Mouse (Mus musculus) regulatory T cell (primary cell): ENCODE results near the gene Med13l.

Experiments used
- in situ Hi-C: fragments of 300-600 bp; cut with MboI, MseI; formaldehyde crosslinking; loops from one replicate; pipeline ENCODE4 v1.15.1; 2025; ENCODE audit warnings: high pct_unique_total_duplicates

Med13l gene

DNA sequence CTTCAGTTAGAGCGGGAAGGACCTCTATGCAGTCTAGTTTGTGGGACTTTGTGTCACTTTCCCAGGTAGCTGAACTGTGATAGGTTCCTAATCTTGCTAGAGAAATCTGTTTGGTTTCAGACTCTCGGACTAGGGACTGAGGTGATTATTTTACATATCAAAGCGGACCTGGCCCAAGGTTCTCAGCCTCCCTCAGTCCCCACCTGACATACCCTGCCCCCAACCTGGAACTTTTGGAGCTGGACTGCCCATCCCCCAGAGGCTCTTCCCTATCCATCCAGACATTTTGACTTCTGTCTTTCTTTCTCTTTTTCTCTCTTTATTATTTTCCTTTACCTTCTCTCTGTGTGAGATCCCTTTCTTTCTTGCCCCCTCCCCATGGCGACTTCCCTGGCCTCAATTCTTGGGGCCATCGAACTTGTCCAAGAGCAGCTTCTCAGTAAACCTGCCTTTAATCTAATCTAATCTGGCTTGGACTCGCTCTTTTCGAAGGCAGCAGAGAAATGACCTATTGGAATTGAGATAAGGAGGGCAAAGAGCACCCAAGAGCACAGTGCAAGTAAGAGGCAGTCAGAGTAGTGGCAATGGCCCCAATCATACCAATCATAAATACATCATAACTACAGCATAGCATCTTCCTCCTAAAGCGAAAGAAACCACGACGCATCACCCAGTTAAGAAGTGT lies 130.7 kb downstream of the Med13l start:
- in situ Hi-C loops: no loop called here

DNA sequence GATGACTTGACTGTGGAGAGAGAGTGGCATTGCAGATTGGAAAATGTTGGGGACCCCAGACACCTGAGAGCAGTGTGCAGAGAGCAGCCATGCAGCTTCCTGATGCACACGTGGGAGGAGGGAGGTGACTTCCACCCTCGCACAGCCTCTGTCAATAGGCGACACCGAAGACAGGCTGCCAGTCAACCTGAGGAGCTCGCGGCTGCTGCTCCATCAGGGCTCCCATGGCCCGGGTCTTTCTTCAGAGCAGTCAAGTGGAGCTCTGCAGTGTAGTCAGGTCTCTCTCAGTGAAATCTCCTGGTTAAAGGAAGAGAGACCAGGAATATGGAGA lies 131.2 kb downstream of the Med13l start:
- in situ Hi-C loops: no loop called here

DNA sequence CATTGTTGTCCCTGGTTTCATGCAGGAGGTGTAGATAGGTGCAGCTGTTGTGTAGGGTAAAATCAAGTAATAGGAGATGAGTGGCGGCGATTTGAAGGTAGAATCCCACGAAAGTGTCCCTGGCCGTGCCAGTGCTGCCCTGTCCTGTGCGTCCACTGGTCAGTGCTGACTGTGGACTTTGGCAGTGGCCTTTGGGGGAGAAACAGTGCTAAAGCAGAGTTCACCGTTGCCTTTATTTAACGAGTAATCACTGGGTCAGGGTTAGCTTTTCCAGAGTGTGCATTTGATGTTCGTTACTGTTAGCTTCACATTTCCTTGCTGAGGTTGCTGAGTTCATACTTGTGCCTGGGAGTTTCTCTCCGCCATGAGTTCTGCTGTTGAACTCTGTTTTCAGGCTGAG lies 133.5 kb downstream of the Med13l start:
- in situ Hi-C loops: no loop called here

DNA sequence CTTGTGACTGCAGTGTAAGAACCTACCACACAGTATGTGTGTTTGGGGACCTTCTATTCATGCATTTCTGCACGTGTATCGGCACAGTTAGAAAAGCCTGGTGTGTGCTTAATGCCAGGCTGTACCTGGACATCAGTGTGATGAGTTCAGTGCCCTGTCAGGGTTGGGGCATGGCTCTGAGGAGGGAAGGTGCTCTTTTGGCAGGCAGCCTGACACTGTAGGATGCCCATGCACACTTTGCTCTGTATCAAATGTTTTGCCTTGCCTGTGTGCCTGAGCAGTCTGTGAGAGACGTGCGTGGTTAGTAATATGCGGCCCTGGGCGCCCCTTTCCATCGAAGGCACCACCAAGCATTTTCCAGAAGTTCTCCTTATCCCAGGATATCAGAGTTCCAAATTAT lies 136.6 kb downstream of the Med13l start:
- in situ Hi-C loops: no loop called here

DNA sequence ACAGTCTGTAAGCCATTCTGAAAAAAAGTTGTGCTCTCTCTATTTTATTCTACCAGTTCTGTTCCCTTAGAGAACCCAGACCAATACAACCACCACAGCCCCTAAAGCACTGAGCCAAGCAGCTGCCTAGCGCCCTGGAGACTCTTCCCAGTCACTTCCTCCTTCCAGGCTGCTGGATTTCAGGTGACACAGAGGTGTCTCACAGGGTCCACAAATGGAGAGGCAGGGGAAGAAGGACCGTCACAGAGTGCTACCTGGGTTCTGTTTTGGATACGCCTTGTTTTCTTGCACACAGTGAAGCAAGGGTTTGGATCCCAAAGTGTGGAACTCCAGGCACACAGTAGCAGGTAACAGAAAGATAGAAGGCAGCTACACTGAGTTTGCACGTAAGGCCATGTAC lies 140.5 kb downstream of the Med13l start:
- in situ Hi-C loops: no loop called here

DNA sequence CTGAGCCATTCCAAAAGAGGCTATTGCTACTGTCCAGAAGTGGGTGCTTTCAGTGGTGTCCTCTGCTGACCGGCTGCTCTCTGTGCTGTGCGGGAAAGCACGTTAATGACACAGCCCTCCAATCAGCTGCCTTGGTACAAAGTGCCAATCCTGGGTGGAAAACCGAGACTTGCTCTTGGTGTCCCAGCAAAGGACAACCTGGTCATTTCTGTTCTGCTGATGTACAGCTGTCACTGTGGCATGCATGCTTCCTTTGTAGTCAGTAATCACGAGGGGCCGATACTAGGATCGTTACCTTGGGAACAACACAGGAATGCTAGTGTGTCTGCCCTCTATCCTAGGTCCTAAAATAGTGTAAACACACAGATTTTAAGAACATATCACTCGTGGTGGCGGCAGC lies 142.2 kb downstream of the Med13l start:
- in situ Hi-C loops: no loop called here

DNA sequence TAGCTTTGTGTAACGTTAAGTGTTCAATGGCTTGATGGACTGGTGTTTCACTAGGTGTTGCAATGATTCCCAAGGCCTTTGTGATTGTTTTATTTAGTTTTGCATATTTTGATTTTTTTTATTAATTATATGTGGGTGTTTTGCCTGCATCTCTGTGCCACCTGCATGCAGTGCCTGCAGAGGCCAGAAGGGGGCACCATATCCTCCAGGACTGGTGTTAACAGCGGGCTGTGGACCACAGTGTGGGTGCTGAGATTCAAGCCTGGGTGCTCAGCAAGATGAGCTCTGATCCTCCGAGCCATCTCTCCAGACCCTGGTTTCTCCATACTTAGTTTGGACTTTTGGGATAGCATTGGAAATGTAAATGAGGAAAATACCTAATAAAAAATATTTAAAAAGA lies 143.7 kb downstream of the Med13l start:
- in situ Hi-C loops: no loop called here

DNA sequence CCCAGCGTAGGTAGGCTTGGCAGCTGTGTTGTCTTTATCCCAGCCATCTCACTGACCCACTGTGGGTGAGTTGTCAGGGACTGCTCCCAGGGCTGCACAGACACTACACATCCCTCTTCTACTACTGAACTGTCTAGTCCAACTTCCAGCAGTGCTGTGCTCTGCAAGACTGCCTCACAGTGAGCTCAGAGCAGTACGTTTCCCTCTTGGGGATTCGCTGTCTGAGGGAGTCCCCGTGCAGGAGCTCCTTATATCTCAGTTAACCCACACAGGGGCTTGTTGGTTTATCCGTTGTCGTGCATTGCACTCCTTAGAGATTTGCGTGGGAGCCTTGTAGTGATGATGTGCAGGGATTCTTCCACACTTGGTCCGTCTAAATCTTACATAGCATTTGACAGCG lies 144.5 kb downstream of the Med13l start:
- in situ Hi-C loops: no loop called here

DNA sequence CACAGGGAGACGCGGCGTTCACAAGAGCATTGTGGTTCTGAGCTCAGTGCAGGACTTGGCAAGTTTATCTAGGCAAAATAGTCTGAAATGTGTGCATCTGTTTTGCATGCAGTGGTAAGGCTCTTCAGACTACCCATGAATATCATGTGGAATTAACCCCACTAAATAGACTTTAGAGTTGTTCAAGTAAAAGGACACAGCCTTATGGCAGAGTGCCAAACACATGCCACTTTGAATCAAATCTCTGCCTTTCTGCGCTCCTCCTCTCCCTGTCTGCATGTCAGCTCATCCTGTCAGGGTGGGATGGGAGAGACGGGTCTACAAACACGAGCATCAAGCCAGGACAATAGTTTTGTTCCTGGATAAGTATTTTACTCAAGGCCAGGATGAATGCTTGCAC lies 145.5 kb downstream of the Med13l start:
- in situ Hi-C loops: no loop called here

DNA sequence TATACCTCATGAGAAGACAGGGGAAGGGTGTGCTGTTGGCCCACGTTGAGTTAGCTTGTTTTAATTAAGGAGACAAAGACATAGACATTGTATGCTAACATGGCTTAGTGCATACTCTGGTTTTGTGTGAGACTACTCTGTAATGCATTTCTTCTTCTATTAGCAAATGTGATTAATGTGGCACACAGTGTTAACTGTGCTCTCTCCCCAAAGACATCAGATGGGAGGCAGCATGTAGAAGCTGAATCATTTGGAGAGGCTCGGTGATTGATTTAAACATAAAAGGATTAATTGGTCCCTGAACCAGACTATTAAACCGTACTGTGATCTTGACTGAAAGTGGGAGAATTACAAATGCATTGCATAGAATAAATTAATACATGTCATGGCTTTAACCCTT lies 145.9 kb downstream of the Med13l start:
- in situ Hi-C loops: no loop called here

DNA sequence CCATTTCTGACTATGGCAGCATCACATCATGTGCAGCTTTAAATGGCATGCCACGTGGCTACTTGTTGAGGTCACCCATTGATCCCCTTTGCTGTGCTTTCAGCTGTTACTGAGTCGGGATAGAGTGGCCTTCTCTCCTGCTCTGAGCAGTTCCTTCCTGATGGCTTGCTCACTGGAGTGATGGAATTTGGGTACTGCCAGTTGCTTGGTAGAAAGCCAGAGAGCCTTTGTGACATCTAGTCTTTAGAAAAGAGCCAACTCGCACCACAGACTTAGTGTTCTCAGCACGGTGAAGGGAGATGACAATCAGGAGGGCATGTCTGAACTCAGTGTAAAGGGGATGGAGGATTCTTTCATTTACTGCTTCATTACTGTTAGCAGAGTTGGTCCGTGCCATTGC lies 147.0 kb downstream of the Med13l start:
- in situ Hi-C loops: no loop called here

DNA sequence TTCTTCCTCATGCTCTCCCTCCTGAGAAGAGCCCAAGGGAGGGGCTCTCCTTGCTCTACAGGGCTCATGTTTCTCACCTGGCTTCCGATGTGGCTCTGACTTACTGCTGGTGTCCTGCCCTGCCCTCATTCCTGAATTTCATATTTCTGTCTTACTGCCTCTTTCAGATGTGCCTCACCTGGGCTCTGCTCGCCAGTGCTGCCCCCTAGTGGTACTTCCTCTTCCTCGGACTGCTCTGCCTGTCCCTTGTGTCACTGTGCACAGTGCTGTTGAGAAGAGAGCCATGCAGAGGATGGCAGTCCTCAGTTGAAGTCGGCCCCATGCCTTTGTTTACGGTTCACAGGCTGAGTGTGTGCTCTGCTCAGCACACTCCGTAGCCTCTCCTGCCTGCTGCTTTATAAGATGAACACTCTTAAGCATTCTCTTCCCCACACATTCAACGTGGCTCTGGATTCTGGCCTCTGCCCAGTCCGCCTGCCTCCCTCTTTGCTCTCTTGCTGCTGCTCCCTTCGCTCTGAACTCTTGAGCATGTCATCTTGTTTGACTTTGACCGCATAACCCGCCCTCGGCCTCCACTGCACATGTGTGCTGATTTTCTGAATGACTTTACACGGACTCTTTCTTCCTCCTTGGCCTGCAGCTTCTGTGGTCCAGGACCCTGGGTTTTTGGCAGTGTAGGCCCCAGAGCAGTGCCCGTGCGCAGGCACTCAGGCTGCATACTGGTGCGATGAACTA lies 147.9 kb downstream of the Med13l start:
- in situ Hi-C loops: no loop called here

DNA sequence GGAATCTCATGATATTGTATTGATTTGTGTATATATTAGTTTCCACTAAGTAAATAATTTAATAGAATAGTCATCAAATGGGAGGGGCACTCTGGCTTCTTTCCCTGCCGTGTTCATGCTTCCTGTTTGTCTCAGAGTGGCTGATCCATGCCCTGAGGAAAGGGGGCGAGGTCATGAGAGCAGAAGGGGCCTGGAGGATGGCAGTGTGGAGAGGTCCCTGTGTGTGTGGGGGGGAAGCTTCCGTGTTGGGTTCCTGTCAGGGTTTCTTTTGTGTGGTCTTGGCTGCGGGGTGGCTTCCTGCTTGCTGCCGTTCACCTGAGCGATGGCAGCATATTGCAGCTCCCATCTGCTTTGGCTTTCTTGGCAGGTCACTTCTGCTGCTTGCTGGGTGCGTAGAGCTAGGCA lies 149.4 kb downstream of the Med13l start:
- in situ Hi-C loops: loop anchor here (10.0 kb wide), 1 partner anchor 445 kb away; no protein-coding TSS in a partner anchor

DNA sequence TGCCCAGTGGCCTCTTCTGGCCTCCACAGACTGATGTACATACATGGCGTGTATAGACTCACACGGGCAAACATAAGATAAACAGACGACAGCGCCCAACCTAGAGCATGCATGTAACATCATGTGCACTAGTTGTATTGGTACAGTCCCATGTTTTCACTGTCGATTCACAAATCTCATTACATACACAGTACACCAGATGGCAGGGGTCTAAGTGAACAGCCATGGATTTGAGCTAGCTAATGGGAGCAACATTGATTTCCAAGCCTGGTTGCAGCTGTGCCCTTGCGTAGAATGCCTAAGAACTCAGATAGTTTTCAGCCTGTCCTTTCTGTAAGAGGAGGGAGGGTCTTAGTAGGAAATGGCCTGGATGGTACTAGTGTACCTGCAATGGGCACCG lies 155.0 kb downstream of the Med13l start:
- in situ Hi-C loops: loop anchor here (10.0 kb wide), 1 partner anchor 451 kb away; no protein-coding TSS in a partner anchor

DNA sequence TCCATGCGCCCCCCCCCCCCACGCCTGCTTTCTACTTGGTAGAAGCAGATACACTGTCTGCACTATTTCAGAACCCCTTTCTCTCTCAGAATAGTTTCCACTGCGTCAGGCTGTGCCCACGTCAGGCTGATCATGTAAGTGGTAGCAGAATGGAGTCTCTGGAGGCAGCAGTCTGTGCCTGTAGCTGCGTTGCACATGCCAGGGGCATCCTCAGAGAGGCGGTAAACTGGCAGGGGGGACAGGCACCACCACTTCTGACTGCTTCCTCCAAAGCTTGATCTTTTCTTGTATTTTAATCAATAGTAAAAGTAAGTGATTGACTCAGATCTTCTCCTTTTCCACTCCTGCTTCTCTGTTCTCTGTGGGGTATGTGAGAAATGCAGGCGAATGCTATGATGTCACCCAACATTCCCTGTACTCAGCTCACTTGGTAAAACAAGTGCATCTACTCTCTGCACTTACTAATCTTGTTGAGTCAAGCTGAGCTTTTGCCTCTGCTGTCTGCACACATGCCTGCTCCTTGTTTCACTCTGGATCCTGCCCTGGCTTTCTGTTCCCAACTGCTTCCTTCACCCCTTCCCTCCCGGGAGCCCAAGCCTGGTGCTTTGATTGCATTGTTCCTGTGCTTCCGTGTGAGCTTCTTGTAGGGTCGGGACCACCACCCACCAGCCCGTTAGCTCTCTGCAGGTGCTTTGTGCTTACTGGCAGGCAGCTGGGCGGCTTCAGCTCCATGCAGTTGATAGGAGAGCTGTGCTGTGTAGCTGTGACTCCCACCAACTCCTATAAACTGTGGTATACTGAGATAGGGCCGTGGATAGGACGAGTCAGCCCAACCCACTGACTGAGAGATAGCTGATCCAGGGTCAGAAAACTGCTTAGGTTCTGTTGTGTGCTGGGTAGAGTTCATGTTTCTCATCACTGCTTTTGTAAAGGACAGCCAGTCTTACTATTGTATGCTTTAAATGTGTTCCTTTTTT lies 156.1 kb downstream of the Med13l start:
- in situ Hi-C loops: loop anchor here (10.0 kb wide), 1 partner anchor 452 kb away; no protein-coding TSS in a partner anchor

DNA sequence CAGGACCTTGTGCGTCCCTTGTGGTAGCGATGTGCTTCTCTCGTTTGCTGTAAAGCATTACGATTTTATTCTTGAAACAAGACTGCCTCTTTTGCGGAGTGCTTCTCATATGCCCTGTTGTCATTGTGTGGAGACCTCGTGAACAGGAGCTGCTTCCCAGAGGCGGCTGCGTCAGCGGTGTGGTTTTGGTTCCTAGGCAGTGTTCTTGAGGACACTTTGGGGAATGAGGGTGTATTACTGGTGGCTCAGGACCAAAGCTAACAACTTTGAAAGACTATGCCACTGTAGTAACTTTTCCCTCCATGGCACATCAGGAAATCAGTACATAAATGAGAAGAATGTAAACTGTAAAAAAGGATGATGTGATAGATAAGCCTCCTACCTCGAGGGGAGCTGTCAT lies 157.0 kb downstream of the Med13l start:
- in situ Hi-C loops: loop anchor here (10.0 kb wide), 1 partner anchor 453 kb away; no protein-coding TSS in a partner anchor

DNA sequence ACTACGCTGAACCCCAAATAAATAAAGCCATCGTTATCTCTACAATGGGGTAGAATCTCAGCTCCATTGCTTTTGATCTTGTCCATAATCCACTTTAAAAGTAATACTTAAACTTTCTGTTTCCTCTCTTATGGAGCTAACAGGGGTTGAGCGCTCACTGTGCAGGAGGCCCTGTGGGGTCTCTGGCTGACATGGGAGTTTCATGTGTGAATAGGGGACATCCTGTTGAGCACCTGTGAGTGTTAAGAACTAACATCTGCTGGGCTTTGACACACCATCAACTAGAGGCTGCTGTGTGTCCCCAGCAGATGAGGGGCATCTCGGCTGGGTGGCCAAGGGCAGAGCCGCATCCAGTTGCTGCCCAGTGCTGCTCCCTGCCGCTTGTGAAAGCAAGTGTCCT lies 157.6 kb downstream of the Med13l start:
- in situ Hi-C loops: loop anchor here (10.0 kb wide), 1 partner anchor 453 kb away; no protein-coding TSS in a partner anchor

DNA sequence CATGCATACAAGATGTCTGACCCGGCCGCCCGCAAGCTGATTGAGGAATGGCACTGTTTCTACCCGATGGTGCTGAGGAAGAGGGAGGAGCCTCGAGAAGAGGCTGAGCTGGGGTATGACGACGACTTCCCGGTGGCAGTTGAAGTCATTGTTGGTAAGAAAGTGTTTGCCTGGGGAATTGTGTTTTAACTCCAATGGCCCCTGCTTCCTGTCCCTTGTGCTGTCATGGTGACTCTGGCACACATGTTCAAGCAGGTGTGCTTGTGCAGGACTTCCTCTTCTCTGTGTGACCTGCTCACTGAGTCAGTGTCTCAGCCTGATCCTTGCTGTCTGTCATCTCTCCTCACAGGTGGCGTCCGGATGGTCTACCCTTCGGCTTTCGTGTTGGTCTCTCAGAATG lies 160.9 kb downstream of the Med13l start:
- in situ Hi-C loops: loop anchor here (10.0 kb wide), 1 partner anchor 1097 kb away; no protein-coding TSS in a partner anchor

DNA sequence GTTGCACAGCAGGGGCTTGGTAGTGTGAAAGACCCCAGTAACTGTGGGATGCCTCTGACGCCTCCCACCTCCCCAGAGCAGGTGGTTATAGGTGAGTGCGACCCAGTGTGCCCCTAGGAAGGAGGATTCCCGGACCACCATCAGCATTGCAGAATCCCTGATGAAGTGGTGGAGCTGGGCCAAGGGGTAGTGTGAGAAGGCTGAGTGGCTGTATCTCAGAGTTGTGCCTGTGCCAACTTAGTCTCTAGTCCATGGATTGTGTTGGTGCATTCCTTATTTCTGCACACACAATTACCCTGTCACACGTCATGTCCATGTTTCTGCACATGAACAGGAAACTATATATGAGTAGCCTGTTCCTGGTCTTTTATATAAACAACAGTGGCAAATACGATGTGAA lies 161.4 kb downstream of the Med13l start:
- in situ Hi-C loops: loop anchor here (10.0 kb wide), 1 partner anchor 1097 kb away; no protein-coding TSS in a partner anchor

DNA sequence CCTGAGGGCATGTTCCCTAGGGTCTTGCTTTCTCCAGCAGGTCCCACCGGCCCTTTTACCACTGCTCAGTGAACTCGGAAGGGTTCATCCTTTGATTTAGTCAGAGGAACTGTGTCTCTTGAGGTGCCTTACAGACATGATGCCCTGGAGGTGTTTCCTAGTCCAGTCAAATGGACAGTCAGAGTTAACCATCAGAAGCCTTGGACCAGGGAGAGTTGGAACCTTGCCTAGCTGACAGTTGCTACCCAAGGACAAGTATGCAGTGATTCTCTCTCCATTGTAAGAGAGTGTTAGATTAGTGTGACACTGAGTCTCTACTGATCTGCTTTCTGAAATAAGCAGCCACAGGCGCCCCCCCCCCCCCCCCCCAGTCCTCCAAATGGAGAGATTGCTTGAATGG lies 162.0 kb downstream of the Med13l start:
- in situ Hi-C loops: loop anchor here (10.0 kb wide), 1 partner anchor 1098 kb away; no protein-coding TSS in a partner anchor

DNA sequence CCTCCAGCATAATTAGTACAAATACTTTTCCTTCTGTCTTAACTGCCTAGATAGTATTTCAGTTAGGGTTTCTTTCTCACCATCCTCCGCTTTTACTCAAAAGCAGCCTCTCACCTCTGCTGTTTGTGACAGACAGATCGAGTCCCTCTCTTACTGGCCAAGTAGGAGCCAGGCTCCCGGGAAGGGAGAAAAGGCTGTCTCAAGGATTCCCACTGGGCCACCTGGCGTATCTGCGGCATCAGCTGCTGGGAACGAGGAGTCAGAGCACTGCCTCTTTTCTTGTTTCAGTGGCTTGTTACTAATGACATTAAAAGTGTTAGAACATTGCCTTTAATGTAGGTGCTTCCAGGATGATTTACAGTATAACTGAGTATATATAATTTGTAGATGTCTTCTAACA lies 164.9 kb downstream of the Med13l start:
- in situ Hi-C loops: loop anchor here (10.0 kb wide), 1 partner anchor 1101 kb away; no protein-coding TSS in a partner anchor
